Mouse (Mus musculus) cortical plate, adult 2 months (tissue): ENCODE measurements around the gene Trim47.

ENCODE experiments used
- CTCF ChIP-seq: fragments of 200-500 bp; IDR thresholded peaks from 2 replicates; pipeline ENCODE4 v1.5.1; 2011; ENCODE audit warnings: mild to moderate bottlenecking, control low read depth, low read length; ENCODE audit not compliant: insufficient read depth; ENCODE audit errors: extremely low read depth
- POLR2A ChIP-seq: fragments of 200-500 bp; IDR thresholded peaks from 2 replicates; pipeline ENCODE4 v1.6.1; 2011; ENCODE audit warnings: mild to moderate bottlenecking, low read length, control low read depth; ENCODE audit not compliant: insufficient read depth; ENCODE audit errors: extremely low read depth

DNA sequence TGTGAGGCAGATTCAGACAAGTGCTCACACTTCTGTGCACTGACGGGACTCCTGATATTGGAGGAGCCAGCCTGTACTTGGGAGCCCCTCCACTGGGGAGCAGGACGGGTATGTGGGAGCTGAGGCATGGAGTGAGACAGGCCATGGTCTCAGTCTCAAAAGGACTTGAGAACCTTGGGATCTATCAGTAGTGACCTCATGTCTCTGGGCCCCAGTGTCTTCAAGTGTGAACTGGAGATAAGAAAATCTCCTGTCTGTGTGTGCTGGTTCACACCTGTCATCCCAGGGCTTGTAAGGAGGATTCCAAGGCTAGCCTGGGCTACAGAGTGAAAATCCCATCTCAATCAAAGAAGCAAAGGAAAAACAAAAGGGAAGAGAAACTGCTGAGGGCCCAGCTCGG lies 16.5 kb upstream of the Trim47 start:
- no peak for TF ChIP-seq CTCF
- TF ChIP-seq POLR2A, result no peak
